Mouse (Mus musculus) gastrocnemius, adult 2 months (tissue): ENCODE data around the gene Atf7ip. TPM values are rescaled to one million over a fixed set of nuclear protein-coding genes. Genes with fewer than 3 reads are reported as not detected.

Experiments
- DNase-seq: peaks from one replicate; pipeline ENCODE4 v3.0.0; 2022
- H3K27ac ChIP-seq: fragments of 200-600 bp; 2 replicates; pipeline ENCODE4 v1.8.1; 2022; ENCODE audit warnings: mild to moderate bottlenecking
- H3K4me3 ChIP-seq: fragments of 200-600 bp; 2 replicates; pipeline ENCODE4 v1.8.1; 2022; ENCODE audit warnings: mild to moderate bottlenecking, moderate library complexity
- CTCF ChIP-seq: fragments of 200-600 bp; IDR thresholded peaks from 2 replicates; pipeline ENCODE4 v1.8.1; 2022; ENCODE audit warnings: antibody characterized with exemption, mild to moderate bottlenecking, moderate library complexity
- intact Hi-C: fragments of 180-260 bp; cut with DNase I; formaldehyde crosslinking; loops from one replicate; pipeline ENCODE4 v1.15.1; 2025
- total RNA-seq, 2 experiments: library from RNA; stranded (reverse); gene quantifications; 2 replicates each; pipeline ENCODE4 v1.2.3; 2021

Gene Atf7ip
- total RNA-seq, 2 experiments from 2014 or later: 43.4 to 46.9 TPM

GRCm38 (mm10) chr6:136517221-136517620 lies 11.3 kb downstream of the Atf7ip start:
- peak overlapping the region; percentile 99; the same call in 1 of the 2 replicates for H3K27ac ChIP-seq
- no peak for TF ChIP-seq CTCF
- no peak for DNase-seq
- intact Hi-C loops: loop anchor here (2.0 kb wide), 1 partner anchor 94 kb away; no protein-coding TSS in a partner anchor
- no peak overlapping the region for H3K4me3 ChIP-seq

- intact Hi-C loops: loop anchor here (1.0 kb wide), 1 partner anchor 52 kb away; no protein-coding TSS in a partner anchor
- Histone ChIP-seq H3K27ac (peak overlapping the region; percentile 99), H3K4me3 (peak overlapping the region; percentile 95)
- peak; percentile 97 for DNase-seq
- TF ChIP-seq CTCF: peak; percentile 66
Observed at GRCm38 (mm10) chr6:136518537-136519246, 12.7 kb downstream of the Atf7ip start.

DNA sequence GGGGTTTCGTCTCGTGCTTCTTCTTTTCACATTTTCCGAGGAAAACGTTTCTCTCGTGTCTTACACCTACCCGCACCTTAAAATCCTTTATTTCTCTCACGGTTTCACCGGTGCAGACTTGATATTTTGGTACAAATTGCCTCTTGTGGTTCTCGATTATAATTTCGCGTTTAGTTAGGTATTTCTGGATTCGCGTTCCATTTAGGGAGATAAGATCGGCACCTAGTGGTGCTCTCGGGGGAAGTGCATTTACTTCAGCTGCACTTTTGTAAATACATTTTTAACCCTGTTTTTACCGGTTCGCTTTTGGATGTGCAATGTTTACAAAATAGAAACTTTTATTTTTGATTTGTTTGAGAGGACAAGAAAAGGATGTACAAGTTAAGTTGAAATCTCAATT lies 13.3 kb downstream of the Atf7ip start:
- Histone ChIP-seq H3K27ac (peak overlapping the region; percentile 99), H3K4me3 (peak overlapping the region; percentile 95)
- no peak for DNase-seq
- intact Hi-C loops: loop anchor here (1.0 kb wide), 1 partner anchor 53 kb away; no protein-coding TSS in a partner anchor
- TF ChIP-seq CTCF: peak; percentile 17; the same call in 1 of the 2 replicates

- intact Hi-C loops: no loop called here
- no peak for TF ChIP-seq CTCF
- H3K27ac ChIP-seq: peak overlapping the region; percentile 20; the same call in 1 of the 2 replicates
- peak overlapping the region; percentile 95 for H3K4me3 ChIP-seq
- no peak for DNase-seq
Observed at GRCm38 (mm10) chr6:136520361-136520760, 14.4 kb downstream of the Atf7ip start.

GRCm38 (mm10) chr6:136521681-136522080 lies 15.7 kb downstream of the Atf7ip start:
- Histone ChIP-seq H3K4me3 (no peak overlapping the region), H3K27ac (no peak overlapping the region; the same call in 1 of the 2 replicates)
- DNase-seq: no peak
- intact Hi-C loops: no loop called here
- no peak for TF ChIP-seq CTCF

DNA sequence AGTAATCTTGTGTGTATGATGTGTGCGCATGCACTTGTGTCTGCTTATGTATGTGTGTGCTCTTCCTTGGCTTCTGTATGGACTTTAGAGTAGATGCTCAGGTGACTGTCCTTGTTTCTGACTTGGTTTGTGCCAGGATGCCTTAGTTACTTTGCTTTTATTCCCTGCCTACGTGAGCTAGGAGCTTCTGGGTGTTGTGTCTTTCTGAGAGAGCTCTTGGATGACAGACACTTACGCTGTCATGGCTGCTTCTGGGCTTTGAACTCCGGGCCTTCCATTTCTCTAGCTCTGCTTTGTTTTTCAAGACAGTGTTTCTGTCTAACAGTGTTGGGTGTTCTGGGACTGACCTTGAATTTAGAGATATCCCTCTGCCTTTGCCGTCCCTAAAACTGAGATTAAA lies 16.7 kb downstream of the Atf7ip start:
- Histone ChIP-seq H3K27ac (0 out of 2 replicates have a peak overlapping the region, but pooled peaks have one; percentile 2), H3K4me3 (no peak overlapping the region)
- no peak for TF ChIP-seq CTCF
- intact Hi-C loops: no loop called here
- no peak for DNase-seq

- no peak for DNase-seq
- Histone ChIP-seq H3K4me3 (no peak overlapping the region), H3K27ac (peak overlapping the region; percentile 32; the same call in 1 of the 2 replicates)
- intact Hi-C loops: loop anchor here (2.0 kb wide), 1 partner anchor 30 kb away; no protein-coding TSS in a partner anchor
- no peak for TF ChIP-seq CTCF
Observed at GRCm38 (mm10) chr6:136524751-136525150, 18.8 kb downstream of the Atf7ip start.

DNA sequence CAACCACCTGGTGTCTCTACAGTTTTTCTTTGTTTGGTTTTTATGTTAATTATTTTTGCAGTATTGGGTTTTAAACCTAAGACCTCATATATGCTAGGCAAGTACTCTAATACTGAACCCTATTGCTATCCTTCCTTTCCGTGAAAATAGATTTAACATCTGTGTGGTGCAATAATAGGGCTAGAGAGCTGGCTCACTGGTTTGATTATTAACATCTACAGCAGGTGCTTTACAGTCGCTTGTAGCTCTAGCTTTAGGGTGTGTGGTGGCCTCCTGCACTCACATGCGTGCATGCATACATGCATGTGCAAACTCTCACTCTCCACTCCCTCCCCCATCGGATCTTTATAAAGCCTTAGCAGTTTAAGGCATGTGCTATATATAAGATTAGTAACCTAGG lies 19.6 kb downstream of the Atf7ip start:
- no peak for DNase-seq
- intact Hi-C loops: loop anchor here (2.0 kb wide), 1 partner anchor 29 kb away; no protein-coding TSS in a partner anchor
- Histone ChIP-seq H3K4me3 (no peak overlapping the region), H3K27ac (no peak overlapping the region)
- TF ChIP-seq CTCF: no peak

DNA sequence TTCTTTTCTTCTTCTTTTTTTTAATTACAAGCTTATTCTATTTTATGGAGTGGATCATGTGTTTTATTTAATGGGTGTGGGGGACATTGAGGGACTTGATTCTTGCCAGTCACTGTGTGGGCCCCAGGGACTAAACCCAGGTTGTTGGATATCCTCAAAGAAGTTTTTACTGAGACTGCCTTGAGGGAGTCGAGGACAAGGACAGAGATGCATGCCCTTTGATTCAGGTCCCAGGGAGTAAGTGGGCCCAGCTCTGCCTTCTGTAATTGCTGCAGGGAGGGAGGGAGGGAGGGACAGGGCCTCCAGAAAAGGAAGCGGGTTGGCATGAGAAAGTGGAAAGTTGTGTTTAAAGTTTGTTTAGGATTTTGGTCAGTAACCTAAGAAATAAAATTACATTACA lies 23.2 kb downstream of the Atf7ip start:
- H3K27ac ChIP-seq: 0 out of 2 replicates have a peak overlapping the region, but pooled peaks have one; percentile 28
- no peak for DNase-seq

DNA sequence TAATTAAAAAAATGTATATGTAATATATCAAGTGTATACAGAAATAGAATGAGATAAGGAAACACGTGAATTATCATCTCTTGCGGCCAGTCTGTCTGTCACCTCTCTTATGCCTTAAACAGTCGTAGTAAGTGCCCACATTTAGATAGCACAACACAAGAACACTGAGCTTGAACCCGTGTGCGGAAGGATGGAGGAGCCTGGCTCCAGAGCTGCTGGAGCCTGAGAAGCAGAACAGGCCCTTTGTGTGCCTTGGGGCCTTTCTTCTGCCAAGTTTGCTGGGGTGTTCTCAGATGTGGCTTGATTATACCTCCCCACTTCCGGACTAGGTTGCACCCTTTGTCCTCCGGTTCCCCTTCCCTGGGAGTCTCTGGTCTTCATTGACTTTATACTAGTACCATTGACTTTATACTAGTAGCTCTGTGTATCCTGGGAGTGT lies 25.8 kb downstream of the Atf7ip start:
- peak overlapping the region; percentile 73 for H3K27ac ChIP-seq
- peak; percentile 38 for DNase-seq
- peak overlapping the region; percentile 59 for H3K4me3 ChIP-seq
- intact Hi-C loops: loop anchor here (1.0 kb wide), 1 partner anchor 64 kb away; no protein-coding TSS in a partner anchor
- no peak for TF ChIP-seq CTCF

More for the DNA sequence above, 23.2 kb downstream of the Atf7ip start:
- intact Hi-C loops: no loop called here
- no peak for TF ChIP-seq CTCF
- H3K4me3 ChIP-seq: no peak overlapping the region

- no peak for TF ChIP-seq CTCF
- H3K4me3 ChIP-seq: peak overlapping the region; percentile 59
- peak overlapping the region; percentile 73 for H3K27ac ChIP-seq
- intact Hi-C loops: loop anchor here (1.0 kb wide), 1 partner anchor 64 kb away; no protein-coding TSS in a partner anchor
- peak; percentile 77 for DNase-seq
Observed at GRCm38 (mm10) chr6:136532535-136533291, 26.7 kb downstream of the Atf7ip start.

DNA sequence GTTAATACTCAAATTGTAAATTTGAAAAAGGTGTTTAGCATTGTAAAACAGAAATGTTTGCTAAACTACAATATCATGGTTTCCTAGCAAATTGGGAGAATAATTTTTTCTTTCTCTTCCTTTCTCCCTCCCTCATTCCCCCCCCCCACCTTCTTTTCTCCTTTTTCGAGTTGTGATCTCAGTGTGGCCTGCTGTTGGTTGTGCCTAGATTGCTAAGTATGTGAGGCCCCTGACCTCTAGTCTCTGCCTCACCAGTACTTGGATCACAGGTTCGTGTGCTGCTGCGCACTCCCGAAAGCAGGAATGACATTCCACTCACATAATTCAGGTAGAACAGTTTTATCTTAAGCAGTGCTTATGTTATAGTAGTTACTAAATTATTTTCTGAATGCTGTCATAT lies 27.8 kb downstream of the Atf7ip start:
- TF ChIP-seq CTCF: no peak
- Histone ChIP-seq H3K27ac (no peak overlapping the region), H3K4me3 (no peak overlapping the region)
- intact Hi-C loops: no loop called here
- DNase-seq: no peak
